Mouse (Mus musculus): ENCODE results near the gene Ppl. TPM values are rescaled to one million over a fixed set of nuclear protein-coding genes. Genes with fewer than 3 reads are reported as not detected.

The Ppl gene
- 0.59 and 4.5 TPM in 2 replicates for polyA plus RNA-seq (2012; rRNA removed; ENCODE audit: low replicate concordance)

GRCm38 (mm10) chr16:5132401-5132801 lies at the start of gene Ppl:
Gene Ppl, minus strand, starts transcription at chr16:5132421.

GRCm38 (mm10) chr16:5147037-5147385 lies 14.8 kb upstream of the Ppl start, which contains the start of gene Sec14l5:
Gene Sec14l5, plus strand, starts transcription at chr16:5147109.

GRCm38 (mm10) chr16:5049774-5050234 lies 82.4 kb downstream of the Ppl start, which contains the start of the genes Glyr1 and Ubn1:
Gene Glyr1, minus strand, starts transcription at chr16:5049863.
Gene Ubn1, plus strand, starts transcription at chr16:5050057.

Other genes starting within 250 kb of the Ppl start
- 152 and 171 TPM in 2 replicates for gene Mgrn1, start 246.2 kb downstream of the Ppl start, polyA plus RNA-seq (2012; rRNA removed; ENCODE audit: low replicate concordance)
- 111 and 113 TPM in 2 replicates for gene Nudt16l1, start 193.7 kb downstream of the Ppl start, polyA plus RNA-seq (2012; rRNA removed; ENCODE audit: low replicate concordance)
- 41.0 and 73.9 TPM in 2 replicates for gene Anks3, start 168.2 kb downstream of the Ppl start, polyA plus RNA-seq (2012; rRNA removed; ENCODE audit: low replicate concordance)
- not detected in 2 replicates for gene Sept12, start 134.6 kb downstream of the Ppl start, polyA plus RNA-seq (2012; rRNA removed; ENCODE audit: low replicate concordance)
- gene Smim22, start 125.1 kb downstream of the Ppl start, polyA plus RNA-seq (2012; rRNA removed; ENCODE audit: low replicate concordance): 20.9 TPM in 1 of 2 replicates, not detected in the other
- 94.1 and 95.1 TPM in 2 replicates for gene Rogdi, start 118.9 kb downstream of the Ppl start, polyA plus RNA-seq (2012; rRNA removed; ENCODE audit: low replicate concordance)
- 71.6 and 83.7 TPM in 2 replicates for gene Glyr1, start 82.6 kb downstream of the Ppl start, polyA plus RNA-seq (2012; rRNA removed; ENCODE audit: low replicate concordance)
- gene Ubn1, start 82.4 kb downstream of the Ppl start, polyA plus RNA-seq (2012; rRNA removed; ENCODE audit: low replicate concordance): 34.5 and 48.9 TPM in 2 replicates
- gene Sec14l5, start 14.7 kb upstream of the Ppl start, polyA plus RNA-seq (2012; rRNA removed; ENCODE audit: low replicate concordance): 0.23 and 0.49 TPM in 2 replicates
- gene Nagpa, start 71.6 kb upstream of the Ppl start, polyA plus RNA-seq (2012; rRNA removed; ENCODE audit: low replicate concordance): 41.9 and 44.5 TPM in 2 replicates
- 11.5 and 39.4 TPM in 2 replicates for gene AU021092, start 89.9 kb upstream of the Ppl start, polyA plus RNA-seq (2012; rRNA removed; ENCODE audit: low replicate concordance)
- gene Alg1, start 101.2 kb upstream of the Ppl start, polyA plus RNA-seq (2012; rRNA removed; ENCODE audit: low replicate concordance): 58.4 and 69.8 TPM in 2 replicates
- 66.8 and 96.4 TPM in 2 replicates for gene Eef2kmt, start 123.6 kb upstream of the Ppl start, polyA plus RNA-seq (2012; rRNA removed; ENCODE audit: low replicate concordance)

All from subcutaneous adipose tissue, adult 2 months (tissue).